Mouse (Mus musculus): ENCODE measurements at regions not wholly inside any gene's neighbourhood (a gene's known extent, or its start where the extent isn't known, plus 50 kb on each side); places are given as distances from the start of the nearest gene placed in this dataset.
A peak's percentile ranks its signal among the peaks of the same experiment; 100 is the strongest.

- WGBS (ENCODE audit: insufficient replicate concordance) = 72% methylated on average over 2 of the region's 2 CpGs
- H3K9ac ChIP-seq (replicated peaks) = no peak overlapping the region
- H3K4me2 ChIP-seq (ENCODE audit: low read depth, low read length) = no peak overlapping the region
- H3K27ac ChIP-seq (ENCODE audit: low read depth) = no peak overlapping the region
- no peak overlapping the region for H3K4me3 ChIP-seq (ENCODE audit: low read depth, low read length)
- TF ChIP-seq EP300 (IDR thresholded peaks at IDR 0.05; ENCODE audit: low read depth) = no peak
- TF ChIP-seq CTCF (IDR thresholded peaks at IDR 0.05; ENCODE audit: low read depth) = no peak
- H3K36me3 ChIP-seq (replicated peaks; ENCODE audit: insufficient read depth, low read length) = no peaks in the 10 kb centered on the region
- no peaks in the 10 kb centered on the region for H3K9me3 ChIP-seq (ENCODE audit: low read length)
- DNase-seq = no peak
- no peaks in the 10 kb centered on the region for H3K4me1 ChIP-seq (ENCODE audit: insufficient read depth)
- H3K27me3 ChIP-seq (ENCODE audit: insufficient read depth, low read length) = no peaks in the 10 kb centered on the region; the same call in 1 of the 2 replicates
- no peak for ATAC-seq
These were observed 109.8 kb downstream of the Fam76b start for GRCm38 (mm10) chr9:13937301-13937700.

GRCm38 (mm10) chr9:13946519-13946918 lies 119.0 kb downstream of the Fam76b start:
- Histone ChIP-seq H3K9me3 (ENCODE audit: low read length) (no peaks in the 10 kb centered on the region), H3K36me3 (replicated peaks; ENCODE audit: insufficient read depth, low read length) (no peaks in the 10 kb centered on the region), H3K27ac (ENCODE audit: low read depth) (no peak overlapping the region), H3K4me1 (ENCODE audit: insufficient read depth) (no peaks in the 10 kb centered on the region), H3K4me2 (ENCODE audit: low read depth, low read length) (no peak overlapping the region), H3K4me3 (ENCODE audit: low read depth, low read length) (no peak overlapping the region), H3K27me3 (ENCODE audit: insufficient read depth, low read length) (no peaks in the 10 kb centered on the region), H3K9ac (replicated peaks) (no peak overlapping the region)
- DNase-seq = no peak
- no peak for ATAC-seq
- WGBS (ENCODE audit: insufficient replicate concordance) = 61% methylated on average over 3 of the region's 3 CpGs
- TF ChIP-seq EP300 (IDR thresholded peaks at IDR 0.05; ENCODE audit: low read depth) = no peak
- TF ChIP-seq CTCF (IDR thresholded peaks at IDR 0.05; ENCODE audit: low read depth) = no peak

GRCm38 (mm10) chr9:13952157-13952556 lies 124.6 kb downstream of the Fam76b start:
- Histone ChIP-seq H3K27ac (ENCODE audit: low read depth) (no peak overlapping the region), H3K4me2 (ENCODE audit: low read depth, low read length) (no peak overlapping the region)
- TF ChIP-seq EP300 (IDR thresholded peaks at IDR 0.05; ENCODE audit: low read depth) (no peak), CTCF (IDR thresholded peaks at IDR 0.05; ENCODE audit: low read depth) (no peak)

GRCm38 (mm10) chr9:13963140-13963763 lies 135.7 kb downstream of the Fam76b start:
- Histone ChIP-seq H3K4me3 (ENCODE audit: low read depth, low read length) (no peak overlapping the region), H3K4me2 (ENCODE audit: low read depth, low read length) (no peak overlapping the region), H3K36me3 (replicated peaks; ENCODE audit: insufficient read depth, low read length) (no peaks in the 10 kb centered on the region), H3K4me1 (ENCODE audit: insufficient read depth) (no peaks in the 10 kb centered on the region), H3K27ac (ENCODE audit: low read depth) (0 out of 2 replicates have a peak overlapping the region, but pooled peaks have one; percentile 11), H3K27me3 (ENCODE audit: insufficient read depth, low read length) (no peaks in the 10 kb centered on the region), H3K9ac (replicated peaks) (no peak overlapping the region), H3K9me3 (ENCODE audit: low read length) (no peaks in the 10 kb centered on the region)
- DNase-seq (no peak), ATAC-seq (no peak)
- WGBS (ENCODE audit: insufficient replicate concordance) = 61% methylated on average over 7 of the region's 7 CpGs
- TF ChIP-seq EP300 (IDR thresholded peaks at IDR 0.05; ENCODE audit: low read depth) = no peak
- no peak for TF ChIP-seq CTCF (IDR thresholded peaks at IDR 0.05; ENCODE audit: low read depth)

More at GRCm38 (mm10) chr9:13952157-13952556, 124.6 kb downstream of the Fam76b start:
- Histone ChIP-seq H3K4me3 (ENCODE audit: low read depth, low read length) (no peak overlapping the region), H3K9me3 (ENCODE audit: low read length) (no peaks in the 10 kb centered on the region), H3K4me1 (ENCODE audit: insufficient read depth) (no peaks in the 10 kb centered on the region), H3K36me3 (replicated peaks; ENCODE audit: insufficient read depth, low read length) (no peaks in the 10 kb centered on the region), H3K27me3 (ENCODE audit: insufficient read depth, low read length) (no peaks in the 10 kb centered on the region), H3K9ac (replicated peaks) (no peak overlapping the region)
- ATAC-seq (no peak), DNase-seq (no peak)

- no peaks in the 10 kb centered on the region for H3K36me3 ChIP-seq (replicated peaks; ENCODE audit: insufficient read depth, low read length)
- WGBS (ENCODE audit: insufficient replicate concordance) = 58% methylated on average over 3 of the region's 3 CpGs
- H3K4me2 ChIP-seq (ENCODE audit: low read depth, low read length) = no peak overlapping the region
- H3K4me1 ChIP-seq (ENCODE audit: insufficient read depth) = no peaks in the 10 kb centered on the region
- DNase-seq = no peak
- no peak overlapping the region for H3K4me3 ChIP-seq (ENCODE audit: low read depth, low read length)
- no peak overlapping the region for H3K27ac ChIP-seq (ENCODE audit: low read depth)
- no peaks in the 10 kb centered on the region for H3K27me3 ChIP-seq (ENCODE audit: insufficient read depth, low read length)
- ATAC-seq = no peak
- no peak overlapping the region for H3K9ac ChIP-seq (replicated peaks)
- TF ChIP-seq CTCF (IDR thresholded peaks at IDR 0.05; ENCODE audit: low read depth) (no peak), EP300 (IDR thresholded peaks at IDR 0.05; ENCODE audit: low read depth) (no peak)
- no peaks in the 10 kb centered on the region for H3K9me3 ChIP-seq (ENCODE audit: low read length)
These were observed 136.3 kb downstream of the Fam76b start for GRCm38 (mm10) chr9:13963796-13964195.

- Histone ChIP-seq H3K9ac (replicated peaks) (no peak overlapping the region), H3K4me2 (ENCODE audit: low read depth, low read length) (no peak overlapping the region), H3K4me1 (ENCODE audit: insufficient read depth) (no peaks in the 10 kb centered on the region), H3K36me3 (replicated peaks; ENCODE audit: insufficient read depth, low read length) (no peaks in the 10 kb centered on the region), H3K4me3 (ENCODE audit: low read depth, low read length) (no peak overlapping the region), H3K9me3 (ENCODE audit: low read length) (no peaks in the 10 kb centered on the region), H3K27ac (ENCODE audit: low read depth) (no peak overlapping the region), H3K27me3 (ENCODE audit: insufficient read depth, low read length) (no peaks in the 10 kb centered on the region)
- no peak for DNase-seq
- WGBS (ENCODE audit: insufficient replicate concordance) = 79% methylated on average over 4 of the region's 4 CpGs
- TF ChIP-seq CTCF (IDR thresholded peaks at IDR 0.05; ENCODE audit: low read depth) (no peak), EP300 (IDR thresholded peaks at IDR 0.05; ENCODE audit: low read depth) (no peak)
- no peak for ATAC-seq
These were observed 136.7 kb downstream of the Fam76b start for GRCm38 (mm10) chr9:13964256-13964655.
